Mouse (Mus musculus) liver, adult 2 months (tissue): Measurements from ENCODE around the gene Stn1. TPM values are rescaled to one million over a fixed set of nuclear protein-coding genes. Genes with fewer than 3 reads are reported as not detected.

Experiments used
- DNase-seq: peaks from one replicate; pipeline ENCODE4 v3.0.0-alpha.2; 2011; ENCODE audit warnings: low read depth, low spot score; ENCODE audit errors: extremely low read depth
- H3K27ac ChIP-seq: fragments of 200-500 bp; replicated peaks from 2 replicates; pipeline ENCODE4 v1.5.1; 2012; ENCODE audit warnings: low read depth, mild to moderate bottlenecking, control low read depth, inconsistent platforms, low read length; ENCODE audit not compliant: insufficient read depth
- H3K27me3 ChIP-seq: fragments of 200-500 bp; 2 replicates; pipeline ENCODE4 v1.6.1; 2012; ENCODE audit warnings: mild to moderate bottlenecking, moderate library complexity, low read length, inconsistent platforms; ENCODE audit not compliant: control insufficient read depth, insufficient read depth
- H3K36me3 ChIP-seq: fragments of 200-500 bp; 2 replicates; pipeline ENCODE4 v1.6.1; 2012; ENCODE audit warnings: low read length, inconsistent platforms; ENCODE audit not compliant: control insufficient read depth, insufficient read depth
- H3K4me1 ChIP-seq: fragments of 200-500 bp; 2 replicates; pipeline ENCODE4 v1.6.1; 2011; ENCODE audit warnings: low read length; ENCODE audit not compliant: control insufficient read depth, insufficient read depth
- H3K4me3 ChIP-seq: fragments of 200-500 bp; 2 replicates; pipeline ENCODE4 v1.5.1; 2011; ENCODE audit warnings: low read depth, mild to moderate bottlenecking, control low read depth, low read length, moderate library complexity; ENCODE audit not compliant: insufficient read depth
- H3K79me2 ChIP-seq: fragments of 200-500 bp; 2 replicates; pipeline ENCODE4 v1.6.1; 2012; ENCODE audit warnings: inconsistent platforms, mild to moderate bottlenecking, low read length, moderate library complexity; ENCODE audit not compliant: control insufficient read depth, insufficient read depth
- H3K9ac ChIP-seq: fragments of 200-500 bp; 2 replicates; pipeline ENCODE4 v1.6.1; 2012; ENCODE audit warnings: low read depth, mild to moderate bottlenecking, control low read depth, inconsistent platforms, low read length
- CTCF ChIP-seq: fragments of 200-500 bp; IDR thresholded peaks from 2 replicates; pipeline ENCODE4 v1.5.1; 2011; ENCODE audit warnings: low read depth, low read length, control low read depth
- POLR2A ChIP-seq: fragments of 200-500 bp; IDR thresholded peaks from 2 replicates; pipeline ENCODE4 v1.6.1; 2011; ENCODE audit warnings: low read length, control low read depth; ENCODE audit not compliant: insufficient read depth; ENCODE audit errors: extremely low read depth
- WGBS: fragments of 180-500 bp; shearing (Covaris S2); methylation state at CpG from one replicate; pipeline ENCODE4 v1.1.7; 2018; 5-methylcytosine and 5-hydroxymethylcytosine counted together
- polyA plus RNA-seq: library from polyadenylated mRNA; depleted of rRNA; stranded (reverse); fragments of >200 nt; gene quantifications from 2 replicates; pipeline ENCODE4 v1.2.3, GENCODE M21; 2012
- total RNA-seq: library from RNA; depleted of rRNA; stranded (reverse); fragments of >200 nt; gene quantifications from 2 replicates; pipeline ENCODE4 v1.2.3, GENCODE M21; 2014

Gene Stn1
- total and polyA plus RNA-seq, 2 experiments, result 4.7 to 5.0 TPM

DNA sequence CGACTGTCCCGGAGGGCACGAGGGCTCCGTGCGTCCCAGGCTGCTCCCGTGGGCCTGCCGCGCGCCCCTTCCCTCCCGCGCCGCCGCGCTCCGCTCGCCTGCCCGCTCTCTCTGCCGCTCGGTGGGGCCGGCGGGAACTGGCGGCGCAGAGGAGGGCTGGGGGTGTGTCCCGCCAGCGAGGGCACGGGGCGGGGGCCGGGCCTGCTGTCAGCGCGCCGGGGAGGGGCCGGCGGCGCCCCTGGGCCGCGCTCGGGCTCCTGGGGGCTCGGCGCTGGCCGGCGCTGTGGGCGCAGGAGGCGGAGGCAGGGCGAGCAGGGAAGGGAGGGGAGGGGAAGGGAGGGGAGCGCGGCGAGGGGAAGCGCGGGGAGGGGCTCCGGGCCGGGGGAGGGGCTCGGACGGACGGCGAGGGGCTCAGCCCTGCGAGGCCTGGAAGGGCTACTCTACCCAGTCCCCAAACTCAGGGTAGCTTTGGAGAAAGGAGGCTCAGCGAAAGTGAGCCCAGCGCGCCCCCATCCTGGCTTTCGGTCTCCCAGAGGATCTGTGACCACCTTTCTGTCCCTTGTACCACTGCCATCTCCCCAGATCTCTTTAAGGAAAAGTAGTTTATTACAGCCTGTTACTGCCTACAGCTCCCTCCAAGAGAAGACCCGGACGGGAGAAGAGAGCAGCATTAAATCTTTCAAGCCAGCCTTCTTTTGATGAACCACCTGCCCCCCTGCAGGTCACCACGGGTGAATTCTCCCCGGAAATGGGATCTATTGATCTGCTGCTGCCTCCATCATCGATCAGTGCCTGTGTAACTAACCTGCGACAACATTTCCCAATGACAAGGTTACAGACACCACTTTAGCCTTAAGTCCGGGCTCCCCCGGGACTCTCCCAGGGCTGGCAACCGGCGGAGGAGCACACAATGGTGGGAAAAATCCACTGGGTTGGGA lies 72.7 kb downstream of the Stn1 start, which contains the start of gene Sh3pxd2a:
Gene Sh3pxd2a, minus strand, starts transcription at position 98 of the 938 bp plus-strand sequence.
- DNase-seq, result peak; percentile 96

DNA sequence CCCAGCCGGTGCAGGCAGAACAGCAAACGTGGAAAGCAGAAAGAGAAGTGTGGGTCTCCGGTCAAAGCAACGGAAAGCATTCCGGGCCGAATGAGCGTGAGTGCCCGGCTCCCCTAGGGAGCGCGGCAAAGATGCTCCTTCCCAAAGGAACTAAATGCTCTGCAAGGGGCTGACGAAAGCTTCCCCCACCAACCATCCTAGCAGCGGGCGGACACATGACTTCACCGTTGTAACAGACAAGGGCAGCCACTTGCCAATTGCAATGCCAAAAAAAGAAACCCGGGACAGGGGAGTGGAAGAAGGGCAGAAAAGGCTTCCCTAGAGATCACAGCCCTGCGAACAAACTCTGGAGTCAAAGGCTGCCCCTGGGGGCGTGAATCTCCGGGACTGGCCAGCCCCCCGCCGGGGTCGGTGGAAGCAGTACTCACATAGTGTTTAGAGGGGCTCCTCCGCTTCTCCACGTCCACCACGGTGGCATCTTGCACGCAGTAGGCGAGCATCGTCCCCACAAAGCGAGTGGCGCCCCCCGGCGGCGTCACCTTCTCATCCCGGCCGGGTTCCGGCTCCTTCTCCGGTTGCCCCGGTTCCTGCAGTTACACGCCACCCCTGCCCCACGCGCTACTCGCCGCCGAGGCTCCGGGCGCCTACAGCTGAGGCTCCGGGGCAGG lies 73.5 kb downstream of the Stn1 start:
- peak overlapping the region; percentile 90 for H3K27ac ChIP-seq
- no peaks in the 10 kb centered on the region for H3K36me3 ChIP-seq
- H3K79me2 ChIP-seq, result peaks cover 23% of the 10 kb centered on the region; the same call in 1 of the 2 replicates
- H3K4me1 ChIP-seq, result peaks cover 28% of the 10 kb centered on the region
- peak; percentile 62 for DNase-seq
- H3K27me3 ChIP-seq, result no peaks in the 10 kb centered on the region
- TF ChIP-seq POLR2A (no peak), CTCF (peak; percentile 85)
- H3K9ac ChIP-seq, result peak overlapping the region; percentile 99
- WGBS, result under 1% methylated on average over 46 of the region's 46 CpGs
- peak overlapping the region; percentile 90 for H3K4me3 ChIP-seq

More for the DNA sequence above, 72.7 kb downstream of the Stn1 start, which contains the start of gene Sh3pxd2a:
- H3K4me1 ChIP-seq, result peaks cover 20% of the 10 kb centered on the region
- H3K9ac ChIP-seq, result peak within 1 kb of the TSS; percentile 99
- H3K27ac ChIP-seq, result peak within 1 kb of the TSS; percentile 91
- 2% methylated on average over 54 of the region's 70 CpGs for WGBS
- no peaks in the 10 kb centered on the region for H3K36me3 ChIP-seq
- H3K27me3 ChIP-seq, result no peaks in the 10 kb centered on the region
- peak within 1 kb of the TSS; percentile 90 for H3K4me3 ChIP-seq
- TF ChIP-seq CTCF (no peak), POLR2A (peak; percentile 37; the same call in 1 of the 2 replicates)
- peaks cover 18% of the 10 kb centered on the region; the same call in 1 of the 2 replicates for H3K79me2 ChIP-seq

DNA sequence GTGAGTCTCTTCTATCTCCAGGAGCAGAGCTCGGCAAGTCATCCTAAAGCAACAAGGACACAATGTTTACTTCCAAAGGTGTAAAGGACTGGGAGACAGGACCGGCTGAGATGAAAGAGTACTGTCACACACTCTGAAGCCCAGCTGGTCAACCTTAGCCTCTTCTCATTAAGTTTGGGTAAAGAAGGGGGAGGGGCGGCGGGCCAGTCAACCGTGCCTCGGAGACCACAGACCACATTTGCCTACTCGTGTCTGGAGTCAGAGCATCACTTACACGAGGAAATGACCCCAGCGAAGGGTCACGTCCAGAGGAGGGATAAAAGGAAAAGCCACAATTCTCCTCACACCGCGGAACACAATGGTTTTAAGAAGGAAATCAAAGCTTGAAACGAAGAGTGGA lies 74.1 kb downstream of the Stn1 start:
- H3K4me3 ChIP-seq, result peak overlapping the region; percentile 90
- H3K4me1 ChIP-seq, result peaks cover 31% of the 10 kb centered on the region
- H3K79me2 ChIP-seq, result peaks cover 23% of the 10 kb centered on the region; the same call in 1 of the 2 replicates
- 3% methylated on average over 13 of the region's 13 CpGs for WGBS
- no peaks in the 10 kb centered on the region for H3K36me3 ChIP-seq
- H3K27ac ChIP-seq, result peak overlapping the region; percentile 90
- no peaks in the 10 kb centered on the region for H3K27me3 ChIP-seq
- TF ChIP-seq CTCF, result no peak
- TF ChIP-seq POLR2A, result no peak
- DNase-seq, result peak; percentile 64
- peak overlapping the region; percentile 99 for H3K9ac ChIP-seq

DNA sequence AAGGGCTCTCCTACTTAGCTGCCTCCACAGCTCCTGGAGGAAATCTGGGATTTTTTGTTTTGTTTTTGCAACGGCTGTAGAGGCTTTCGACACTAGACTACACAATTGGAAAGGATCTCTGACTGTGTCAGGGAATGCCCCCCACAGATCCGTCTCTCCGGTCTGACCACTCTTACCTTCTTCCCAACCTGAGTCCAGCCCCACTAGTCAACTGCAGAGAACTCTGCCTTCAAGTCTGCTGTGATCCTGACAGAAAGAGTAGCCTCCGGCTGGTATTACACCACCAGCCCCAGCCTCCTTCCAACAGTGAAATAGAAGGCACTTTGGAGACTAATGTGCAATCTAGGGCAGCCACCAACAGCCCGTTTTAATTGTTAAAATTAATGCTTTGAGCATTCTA lies 74.6 kb downstream of the Stn1 start:
- Histone ChIP-seq H3K9ac (peak overlapping the region; percentile 31; the same call in 1 of the 2 replicates), H3K79me2 (peaks cover 23% of the 10 kb centered on the region; the same call in 1 of the 2 replicates), H3K4me1 (peaks cover 34% of the 10 kb centered on the region), H3K36me3 (no peaks in the 10 kb centered on the region), H3K4me3 (peak overlapping the region; percentile 3; the same call in 1 of the 2 replicates), H3K27me3 (no peaks in the 10 kb centered on the region), H3K27ac (peak overlapping the region; percentile 36)
- DNase-seq, result no peak
- WGBS, result 32% methylated on average over 6 of the region's 6 CpGs
- TF ChIP-seq CTCF (no peak), POLR2A (no peak)

DNA sequence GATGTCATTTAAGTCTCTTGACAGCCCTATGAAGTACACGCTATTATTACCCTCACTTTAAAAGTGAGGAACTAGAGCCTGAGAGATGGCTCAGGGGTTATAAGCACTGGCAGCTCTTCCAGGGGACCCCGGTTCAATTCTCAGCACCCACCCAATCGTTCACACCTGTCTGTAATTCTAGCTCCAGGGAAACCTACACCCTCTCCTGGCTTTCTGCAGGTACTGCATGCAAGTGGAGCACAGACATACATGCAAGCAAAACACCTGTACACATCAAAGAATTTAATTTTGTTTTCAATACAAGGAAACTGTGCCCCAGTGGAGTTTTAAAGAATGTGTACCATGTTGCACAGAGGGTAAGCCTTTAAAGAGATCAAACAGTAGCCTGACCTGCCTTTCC lies 75.5 kb downstream of the Stn1 start:
- Histone ChIP-seq H3K4me1 (peaks cover 42% of the 10 kb centered on the region), H3K36me3 (no peaks in the 10 kb centered on the region), H3K9ac (no peak overlapping the region), H3K4me3 (no peak overlapping the region), H3K79me2 (peaks cover 23% of the 10 kb centered on the region; the same call in 1 of the 2 replicates), H3K27me3 (no peaks in the 10 kb centered on the region), H3K27ac (peak overlapping the region; percentile 18; the same call in 1 of the 2 replicates)
- TF ChIP-seq POLR2A (no peak), CTCF (peak; percentile 23; the same call in 1 of the 2 replicates)
- WGBS, result 62% methylated on average over 3 of the region's 3 CpGs
- no peak for DNase-seq
